Mouse (Mus musculus) thymus, adult 2 months (tissue): ENCODE results near the gene C330021F23Rik. TPM values are rescaled to one million over a fixed set of nuclear protein-coding genes. Genes with fewer than 3 reads are reported as not detected.
A peak's percentile ranks its signal among the peaks of the same experiment; 100 is the strongest.

Experiments
- DNase-seq: peaks from one replicate; pipeline ENCODE4 v3.0.0; 2021
- H3K27ac ChIP-seq: fragments of 200-500 bp; 2 replicates; pipeline ENCODE4 v1.5.1; 2012; ENCODE audit warnings: low read length, control low read depth; ENCODE audit not compliant: control insufficient read depth, insufficient read depth
- H3K27me3 ChIP-seq: fragments of 200-500 bp; 2 replicates; pipeline ENCODE4 v1.6.1; 2012; ENCODE audit warnings: mild to moderate bottlenecking, low read length, moderate library complexity, mixed read lengths; ENCODE audit not compliant: control insufficient read depth, insufficient read depth
- H3K36me3 ChIP-seq: fragments of 200-500 bp; 2 replicates; pipeline ENCODE4 v1.6.1; 2012; ENCODE audit warnings: mild to moderate bottlenecking, low read length, moderate library complexity; ENCODE audit not compliant: control insufficient read depth, insufficient read depth
- H3K4me1 ChIP-seq: fragments of 200-500 bp; replicated peaks from 2 replicates; pipeline ENCODE4 v1.6.1; 2012; ENCODE audit warnings: low read length; ENCODE audit not compliant: control insufficient read depth, insufficient read depth
- H3K4me3 ChIP-seq: fragments of 200-500 bp; 2 replicates; pipeline ENCODE4 v1.5.1; 2012; ENCODE audit warnings: mild to moderate bottlenecking, low read length, control low read depth, moderate library complexity; ENCODE audit not compliant: control insufficient read depth, insufficient read depth
- CTCF ChIP-seq: fragments of 200-500 bp; IDR thresholded peaks from 2 replicates; pipeline ENCODE4 v1.5.1; 2012; ENCODE audit warnings: mild to moderate bottlenecking, control low read depth, low read length, moderate library complexity, borderline replicate concordance; ENCODE audit not compliant: control insufficient read depth, poor library complexity, insufficient read depth; ENCODE audit errors: extremely low read depth
- POLR2A ChIP-seq: fragments of 200-500 bp; IDR thresholded peaks from 2 replicates; pipeline ENCODE4 v1.6.1; 2012; ENCODE audit warnings: mild to moderate bottlenecking, low read length, control low read depth, moderate library complexity; ENCODE audit not compliant: control insufficient read depth, poor library complexity, insufficient read depth; ENCODE audit errors: extremely low read depth
- WGBS: fragments of 180-500 bp; shearing (Covaris S2); methylation state at CpG from one replicate; pipeline ENCODE4 v1.1.7; 2018; 5-methylcytosine and 5-hydroxymethylcytosine counted together
- polyA plus RNA-seq: library from polyadenylated mRNA; depleted of rRNA; stranded (reverse); fragments of >200 nt; gene quantifications from 2 replicates; pipeline ENCODE4 v1.2.3, GENCODE M21; 2012

C330021F23Rik gene
- polyA plus RNA-seq, 1 experiment, result not detected

DNA sequence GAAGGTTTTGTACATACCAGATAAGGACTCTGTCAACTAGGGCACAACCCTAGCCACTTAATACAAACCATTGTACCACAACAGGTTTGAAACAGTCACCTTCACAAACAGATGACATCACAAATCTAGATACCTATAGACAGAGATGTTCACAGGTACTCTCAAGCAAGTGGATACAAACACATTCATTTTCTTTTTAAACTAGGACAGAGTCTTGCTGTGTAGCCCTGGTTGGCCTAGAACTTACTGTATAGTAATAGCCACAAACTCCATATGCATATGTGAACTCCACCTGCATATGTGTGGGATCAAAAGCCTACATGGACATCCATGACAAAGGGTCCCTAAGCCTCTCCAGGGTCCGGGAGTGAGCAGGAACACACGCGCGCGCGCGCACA is 19.2 kb downstream of the C330021F23Rik start, which contains the start of gene Camsap3:
Gene Camsap3 (plus strand): TSS at position 301 of the 398 bp plus-strand sequence.
- no peak for DNase-seq
- H3K4me1 ChIP-seq, result peaks cover 12% of the 10 kb centered on the region; the same call in 1 of the 2 replicates
- peaks cover 10% of the 10 kb centered on the region for H3K27me3 ChIP-seq
- TF ChIP-seq CTCF (no peak), POLR2A (no peak)
- no peaks in the 10 kb centered on the region for H3K36me3 ChIP-seq
- WGBS, result 1% methylated on average over 7 of the region's 7 CpGs
- peak within 1 kb of the TSS; percentile 43 for H3K4me3 ChIP-seq
- no peak within 1 kb of the TSS for H3K27ac ChIP-seq

DNA sequence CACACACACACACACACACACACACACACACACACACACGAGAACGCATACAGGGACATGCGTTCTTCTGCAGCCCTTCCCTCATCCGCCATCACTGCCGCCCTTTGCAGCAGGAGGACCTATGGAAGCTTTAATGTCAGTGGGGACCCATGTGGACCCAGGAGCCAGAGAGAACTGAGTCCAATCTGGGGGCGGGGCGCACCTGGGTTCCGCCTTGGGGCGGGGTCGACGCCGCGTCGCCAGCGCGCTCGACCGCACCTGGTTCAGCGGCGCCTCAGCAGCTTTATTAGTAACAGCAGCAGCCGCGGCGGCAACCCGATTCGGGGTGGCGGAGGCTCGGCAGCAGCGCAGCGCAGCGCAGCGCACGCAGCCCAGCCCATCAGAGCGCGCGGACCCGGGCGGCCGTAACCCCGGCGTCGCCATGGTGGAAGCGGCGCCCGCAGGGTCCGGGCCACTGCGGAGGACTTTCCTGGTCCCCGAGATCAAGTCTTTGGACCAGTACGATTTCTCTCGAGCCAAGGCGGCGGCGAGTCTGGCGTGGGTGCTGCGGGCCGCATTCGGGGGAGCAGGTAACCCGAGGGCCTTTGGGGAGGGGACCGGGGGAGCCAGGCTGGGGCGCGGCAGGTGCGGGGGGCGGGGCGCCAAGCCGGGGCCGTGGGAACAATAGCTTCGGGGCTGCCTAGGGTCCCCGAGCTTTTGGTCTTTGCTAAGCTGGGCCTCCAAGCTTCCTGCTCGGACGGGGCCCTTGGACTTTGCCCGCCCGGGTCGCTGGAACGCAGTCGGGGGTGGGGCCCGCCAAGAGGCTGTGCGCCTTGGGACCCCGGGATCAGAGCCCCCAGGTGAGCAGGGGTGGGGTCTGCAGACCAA is 19.8 kb downstream of the C330021F23Rik start:
- Histone ChIP-seq H3K4me3 (peak overlapping the region; percentile 43), H3K36me3 (no peaks in the 10 kb centered on the region), H3K27me3 (peaks cover 10% of the 10 kb centered on the region), H3K4me1 (peaks cover 12% of the 10 kb centered on the region; the same call in 1 of the 2 replicates), H3K27ac (no peak overlapping the region)
- 2% methylated on average over 77 of the region's 77 CpGs for WGBS
- no peak for TF ChIP-seq CTCF
- TF ChIP-seq POLR2A, result no peak
- no peak for DNase-seq

DNA sequence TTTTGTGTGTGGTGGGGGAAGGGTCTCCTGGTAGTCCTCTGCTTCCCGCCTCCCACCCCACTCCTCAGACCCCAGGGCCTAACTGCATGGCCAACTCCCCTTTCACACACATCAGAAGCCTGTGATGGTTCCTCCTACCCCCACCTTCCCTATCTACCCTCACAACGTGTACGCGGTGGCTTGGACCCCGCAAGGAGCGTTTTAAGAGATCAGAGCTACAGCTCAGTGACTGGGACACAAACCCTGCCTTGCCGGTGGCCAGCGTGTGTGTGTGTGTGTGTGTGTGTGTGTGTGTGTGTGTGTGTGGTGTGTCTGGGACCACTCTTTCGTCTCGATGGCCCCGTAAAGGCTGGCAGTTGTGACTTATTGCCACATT is 20.5 kb downstream of the C330021F23Rik start:
- Histone ChIP-seq H3K36me3 (no peaks in the 10 kb centered on the region), H3K27ac (no peak overlapping the region), H3K4me1 (peaks cover 12% of the 10 kb centered on the region; the same call in 1 of the 2 replicates), H3K27me3 (peaks cover 10% of the 10 kb centered on the region), H3K4me3 (peak overlapping the region; percentile 43)
- no peak for TF ChIP-seq CTCF
- TF ChIP-seq POLR2A, result no peak
- DNase-seq, result no peak
- 31% methylated on average over 11 of the region's 11 CpGs for whole genome bisulfite sequencing

DNA sequence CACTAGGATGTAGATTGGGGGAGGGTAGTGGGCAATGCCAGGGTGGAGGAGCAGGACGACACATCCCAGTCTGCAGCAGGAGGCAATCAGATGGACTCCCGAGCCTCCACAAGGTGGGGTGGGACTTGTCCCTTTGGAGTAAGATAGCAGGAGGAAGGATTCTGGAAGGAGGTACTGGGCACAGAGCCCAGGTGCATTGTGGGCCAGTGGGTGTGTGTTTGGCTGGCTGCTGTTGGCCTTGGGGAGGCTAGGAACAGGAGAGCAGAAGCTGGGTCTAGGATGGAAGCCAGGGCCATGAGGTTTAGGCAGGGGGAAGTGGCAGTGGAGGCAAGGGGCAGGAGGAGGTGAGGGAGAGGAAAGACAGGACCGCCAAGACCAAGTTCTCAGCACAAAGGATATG is 25.7 kb downstream of the C330021F23Rik start:
- DNase-seq, result no peak
- H3K36me3 ChIP-seq, result no peaks in the 10 kb centered on the region
- no peak overlapping the region for H3K4me3 ChIP-seq
- 82% methylated on average over 3 of the region's 3 CpGs for whole genome bisulfite sequencing
- TF ChIP-seq CTCF, result no peak
- TF ChIP-seq POLR2A, result no peak
- H3K4me1 ChIP-seq, result no peaks in the 10 kb centered on the region
- no peak overlapping the region for H3K27ac ChIP-seq
- H3K27me3 ChIP-seq, result no peaks in the 10 kb centered on the region

DNA sequence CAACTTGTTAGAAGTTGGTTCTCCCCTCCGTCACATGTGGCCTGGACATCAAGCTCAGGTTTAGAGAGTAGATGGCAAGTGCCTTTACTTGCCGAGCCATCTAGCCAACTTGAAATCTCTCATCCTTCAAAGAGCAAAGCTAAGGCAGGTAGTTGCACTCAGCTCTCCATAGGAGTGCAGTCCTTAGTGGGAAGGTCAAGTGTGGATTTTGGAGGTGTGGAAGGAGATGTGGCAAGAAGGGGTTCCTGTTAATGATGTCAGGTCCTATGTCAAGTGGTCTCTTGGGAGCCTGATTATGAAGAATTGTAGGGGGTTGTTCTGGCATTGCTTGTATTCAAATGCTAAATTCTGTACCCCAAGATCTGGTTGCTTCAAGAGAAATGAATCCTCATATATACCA is 26.7 kb downstream of the C330021F23Rik start:
- DNase-seq, result no peak
- H3K4me3 ChIP-seq, result no peak overlapping the region
- no peaks in the 10 kb centered on the region for H3K4me1 ChIP-seq
- no peaks in the 10 kb centered on the region for H3K36me3 ChIP-seq
- TF ChIP-seq CTCF (no peak), POLR2A (no peak)
- 94% methylated on average over 2 of the region's 2 CpGs for WGBS
- no peaks in the 10 kb centered on the region for H3K27me3 ChIP-seq
- H3K27ac ChIP-seq, result no peak overlapping the region

DNA sequence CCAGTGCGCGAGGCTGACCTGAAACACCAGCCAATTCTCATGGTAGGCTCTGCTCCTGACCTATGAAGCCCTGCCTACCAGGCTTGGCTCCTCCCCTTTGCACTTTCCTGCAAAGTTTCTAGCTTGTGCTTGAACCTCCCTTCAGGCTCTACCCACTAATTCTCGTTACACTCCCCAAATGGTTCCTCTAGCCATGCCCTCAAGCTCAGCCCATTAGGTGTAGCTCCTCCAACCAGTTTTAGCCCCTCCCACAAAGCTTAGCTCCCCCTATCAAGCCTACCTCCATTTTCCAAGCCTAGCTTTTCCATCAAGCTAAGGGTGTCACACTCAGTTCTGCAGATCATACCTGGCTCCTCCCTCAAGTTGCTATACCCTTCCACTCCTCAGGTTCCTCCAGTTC is 30.3 kb downstream of the C330021F23Rik start:
- H3K27ac ChIP-seq, result no peak overlapping the region
- TF ChIP-seq POLR2A (no peak), CTCF (no peak)
- H3K4me3 ChIP-seq, result no peak overlapping the region
- H3K4me1 ChIP-seq, result no peaks in the 10 kb centered on the region
- no peaks in the 10 kb centered on the region for H3K27me3 ChIP-seq
- H3K36me3 ChIP-seq, result no peaks in the 10 kb centered on the region
- WGBS, result 89% methylated on average over 3 of the region's 3 CpGs
- no peak for DNase-seq

DNA sequence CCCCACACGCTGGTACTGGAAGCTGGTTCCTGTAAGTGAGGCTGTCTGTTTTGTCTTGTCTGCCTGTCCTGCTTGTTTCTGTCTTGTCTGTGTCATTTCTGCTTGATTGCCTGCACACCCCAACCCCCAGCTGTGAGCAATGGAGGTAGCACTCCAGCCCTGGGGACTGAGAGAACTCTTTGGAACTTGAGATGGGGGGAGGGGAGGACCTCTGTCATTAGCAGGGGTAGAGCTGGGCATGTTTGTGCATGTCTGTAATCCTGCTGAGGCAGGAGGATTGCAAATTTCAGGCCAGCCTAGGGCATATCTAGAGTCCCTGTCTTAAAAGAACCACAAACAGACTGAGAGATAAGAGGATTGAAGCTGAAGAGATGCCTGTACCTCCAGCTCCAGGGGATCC is 31.4 kb downstream of the C330021F23Rik start:
- no peak overlapping the region for H3K4me3 ChIP-seq
- no peaks in the 10 kb centered on the region for H3K27me3 ChIP-seq
- WGBS, result 100% methylated on average over 1 of the region's 1 CpGs
- no peak overlapping the region for H3K27ac ChIP-seq
- no peak for TF ChIP-seq CTCF
- no peak for TF ChIP-seq POLR2A
- H3K4me1 ChIP-seq, result no peaks in the 10 kb centered on the region
- no peak for DNase-seq
- no peaks in the 10 kb centered on the region for H3K36me3 ChIP-seq
